15 mouse cellular contexts compared by ENCODE assay signal in genomic region chr8:122309272-122309671, GRCm38 (mm10). TPM values are rescaled to one million over a fixed set of nuclear protein-coding genes. Genes with fewer than 3 reads are reported as not detected.
A peak's percentile ranks its signal among the peaks of the same experiment; 100 is the strongest.
DNase-seq lines count a peak whose midpoint lies in the region; ATAC-seq and TF ChIP-seq lines count a peak whose summit lies in the region.
"Had no signal": no experiment of that assay in that cellular context is flagged by ENCODE, and none has a peak within 500 bp of the region (broad histone marks: within the 10 kb centered on the region; RNA-seq: fewer than 3 reads in every experiment).

No protein-coding gene starts in this region.

- peaks cover 19% of the 10 kb centered on the region; the same call in 1 of the 2 replicates for H3K36me3 ChIP-seq in hindbrain, embryonic 10.5 days
- H3K36me3 ChIP-seq in hindbrain, embryonic 11.5 days (ENCODE audit: control insufficient read depth, insufficient read depth, low read length): no peaks in the 10 kb centered on the region
- peaks cover 27 to 69% of the 10 kb centered on the region in 2 experiments for H3K36me3 ChIP-seq in MEL (ENCODE audit: control insufficient read depth in 1 of 2, insufficient read depth in 2 of 2, low read length in 2 of 2)
- H3K36me3 ChIP-seq in liver, embryonic 16.5 days (ENCODE audit: control insufficient read depth, insufficient read depth): peaks cover 52% of the 10 kb centered on the region

- TF ChIP-seq RAD21 in MEL (IDR thresholded peaks at IDR 0.05; ENCODE audit: low read depth, low read length): no peak

- H3K4me1 ChIP-seq in hindbrain, embryonic 10.5 days (replicated peaks): peaks cover 72% of the 10 kb centered on the region
- H3K4me1 ChIP-seq in hindbrain, embryonic 11.5 days (replicated peaks; ENCODE audit: control insufficient read depth, insufficient read depth, low read length): no peaks in the 10 kb centered on the region; the same call in 1 of the 2 replicates
- H3K4me1 ChIP-seq in MEL (ENCODE audit: control insufficient read depth in 1 of 2, insufficient read depth in 2 of 2, low read length in 2 of 2): peaks cover 34 to 72% of the 10 kb centered on the region in 2 experiments
- peaks cover 100% of the 10 kb centered on the region for H3K4me1 ChIP-seq in liver, embryonic 16.5 days (ENCODE audit: control insufficient read depth, low read depth, low read length)

- peak; percentile 100 for TF ChIP-seq EP300 in MEL (IDR thresholded peaks at IDR 0.05; ENCODE audit: low read depth in 1 of 2, low read length in 2 of 2)

- no peak for DNase-seq in hindbrain, embryonic 10.5 days (ENCODE audit: low spot score)
- no peak for DNase-seq in hindbrain, embryonic 11.5 days (ENCODE audit: low spot score)
- peak; percentile 87 for DNase-seq in MEL (ENCODE audit: low read depth, low spot score)
- no peak for DNase-seq in layer of hippocampus, adult 8-10 months (ENCODE audit: low spot score in 2 of 2)
- DNase-seq in layer of hippocampus, adult 18-20 months (ENCODE audit: low spot score in 2 of 2): no peak
- DNase-seq in adrenal gland, postnatal 4 days (ENCODE audit: low spot score in 2 of 2): no peak
- DNase-seq: embryo, embryonic 11 days; kidney, adult 18-20 months; lung, postnatal 10 days; thymus, adult 2 months had no signal

- peaks cover 11% of the 10 kb centered on the region; the same call in 1 of the 2 replicates for H3K79me2 ChIP-seq in MEL (ENCODE audit: control insufficient read depth, insufficient read depth, low read length, poor library complexity)

- no peaks in the 10 kb centered on the region for H3K27me3 ChIP-seq in hindbrain, embryonic 10.5 days (ENCODE audit: insufficient read depth, poor library complexity, severe bottlenecking)
- no peaks in the 10 kb centered on the region for H3K27me3 ChIP-seq in hindbrain, embryonic 11.5 days (ENCODE audit: control insufficient read depth, insufficient read depth, low read length)
- H3K27me3 ChIP-seq in MEL (ENCODE audit: control insufficient read depth in 1 of 2, insufficient read depth in 2 of 2, low read length in 2 of 2): no peaks in the 10 kb centered on the region
- no peaks in the 10 kb centered on the region for H3K27me3 ChIP-seq in liver, embryonic 16.5 days (ENCODE audit: control insufficient read depth, insufficient read depth, low read depth, low read length)

- H3K27ac ChIP-seq in hindbrain, embryonic 10.5 days: peak overlapping the region; percentile 62; the same call in 1 of the 2 replicates
- H3K27ac ChIP-seq in hindbrain, embryonic 11.5 days (ENCODE audit: low read depth, low read length): no peak overlapping the region
- peak overlapping the region; percentile 93 for H3K27ac ChIP-seq in MEL (ENCODE audit: control insufficient read depth, low read depth, low read length)
- H3K27ac ChIP-seq in liver, embryonic 16.5 days (ENCODE audit: low read length): peak overlapping the region; percentile 97

- no peak overlapping the region for H3K4me3 ChIP-seq in hindbrain, embryonic 10.5 days
- no peak overlapping the region for H3K4me3 ChIP-seq in hindbrain, embryonic 11.5 days (ENCODE audit: low read depth, low read length)
- no peak overlapping the region for H3K4me3 ChIP-seq in MEL (ENCODE audit: control insufficient read depth in 1 of 2, insufficient read depth in 1 of 2, low read depth in 2 of 2, low read length in 2 of 2)
- peak overlapping the region; percentile 45 for H3K4me3 ChIP-seq in liver, embryonic 16.5 days (ENCODE audit: low read depth, low read length)
- H3K4me3 ChIP-seq: myocyte had no signal

- TF ChIP-seq POLR2A in MEL (IDR thresholded peaks at IDR 0.05; ENCODE audit: control insufficient read depth in 1 of 2, insufficient read depth in 1 of 2, low read depth in 1 of 2, low read length in 2 of 2, poor library complexity in 1 of 2): peak in 1 of 2 experiments; percentile 28; a peak in 1 of 4 replicates

- ATAC-seq in hindbrain, embryonic 11.5 days (ENCODE audit: low FRiP score): no peak
- peak; percentile 72 for ATAC-seq in erythroblast, adult 5-6 weeks (replicated peaks; ENCODE audit: low FRiP score, poor library complexity, severe bottlenecking)
- ATAC-seq in liver, embryonic 16.5 days (ENCODE audit: low read depth): peak; percentile 88
- ATAC-seq: forebrain, embryonic 14.5 days had no signal

- H3K4me2 ChIP-seq in hindbrain, embryonic 11.5 days (replicated peaks; ENCODE audit: low read depth, low read length): no peak overlapping the region
- H3K4me2 ChIP-seq in liver, embryonic 16.5 days (ENCODE audit: low read depth, low read length): peak overlapping the region; percentile 71

- TF ChIP-seq CTCF in MEL (IDR thresholded peaks at IDR 0.05 in 2 of 3, conservative IDR thresholded peaks at IDR 0.05 in 1 of 3; ENCODE audit: control insufficient read depth in 1 of 3, insufficient read depth in 1 of 3, low read depth in 2 of 3, low read length in 3 of 3, poor library complexity in 1 of 3, severe bottlenecking in 1 of 3): no peak

- no peak overlapping the region for H3K9ac ChIP-seq in hindbrain, embryonic 11.5 days (ENCODE audit: low read depth, low read length)
- H3K9ac ChIP-seq in MEL (ENCODE audit: control insufficient read depth, low read depth, low read length, poor library complexity, severe bottlenecking): peak overlapping the region; percentile 57
- H3K9ac ChIP-seq in liver, embryonic 16.5 days (ENCODE audit: low read depth, low read length): peak overlapping the region; percentile 68

- 89% methylated on average over 12 of the region's 12 CpGs for WGBS in hindbrain, embryonic 10.5 days
- 88% methylated on average over 12 of the region's 12 CpGs for WGBS in hindbrain, embryonic 11.5 days
- 13% methylated on average over 12 of the region's 12 CpGs for WGBS in liver, embryonic 16.5 days (ENCODE audit: insufficient replicate concordance)

- H3K9me3 ChIP-seq in hindbrain, embryonic 10.5 days: no peaks in the 10 kb centered on the region
- H3K9me3 ChIP-seq in hindbrain, embryonic 11.5 days (ENCODE audit: control insufficient read depth, low read length): no peaks in the 10 kb centered on the region
- no peaks in the 10 kb centered on the region for H3K9me3 ChIP-seq in MEL (replicated peaks; ENCODE audit: insufficient read depth, low read length)
- H3K9me3 ChIP-seq in liver, embryonic 16.5 days (replicated peaks; ENCODE audit: control insufficient read depth, low read length): no peaks in the 10 kb centered on the region

TF ChIP-seq in MEL, 35 proteins besides CTCF, POLR2A, EP300 and RAD21 (continues in another document):
- TF ChIP-seq KAT2A (conservative IDR thresholded peaks at IDR 0.05; ENCODE audit: low read depth, low read length) (no peak), MEF2A (IDR thresholded peaks at IDR 0.05; ENCODE audit: extremely low read depth, insufficient replicate concordance, low read depth, low read length, poor library complexity, severe bottlenecking) (peak; percentile 84), CHD2 (IDR thresholded peaks at IDR 0.05; ENCODE audit: low read length) (peak; percentile 61), USF1 (IDR thresholded peaks at IDR 0.05; ENCODE audit: low read depth, low read length) (no peak), MYC (IDR thresholded peaks at IDR 0.05; ENCODE audit: low read depth, low read length) (no peak), MAFK (IDR thresholded peaks at IDR 0.05; ENCODE audit: borderline replicate concordance, low read depth, low read length) (peak; percentile 85; the same call in 1 of the 2 replicates), POLR2AphosphoS5 (IDR thresholded peaks at IDR 0.05; ENCODE audit: borderline replicate concordance, low read depth, low read length) (no peak), GATA1 (IDR thresholded peaks at IDR 0.05; ENCODE audit: low read depth, low read length) (peak; percentile 99), ZNF384 (IDR thresholded peaks at IDR 0.05; ENCODE audit: low read depth, low read length) (no peak; the same call in 1 of the 2 replicates), POLR2AphosphoS2 (IDR thresholded peaks at IDR 0.05; ENCODE audit: low read length) (peak; percentile 70), BHLHE40 (IDR thresholded peaks at IDR 0.05; ENCODE audit: borderline replicate concordance, low read depth, low read length) (peak; percentile 80), ELF1 (IDR thresholded peaks at IDR 0.05; ENCODE audit: low read depth, low read length) (0 out of 2 replicates have a peak, but pooled peaks have one; percentile 35), TBP (IDR thresholded peaks at IDR 0.05; ENCODE audit: low read depth, low read length) (peak; percentile 94), NELFE (IDR thresholded peaks at IDR 0.05; ENCODE audit: low read depth, low read length) (no peak), ZC3H11A (IDR thresholded peaks at IDR 0.05; ENCODE audit: low read depth, low read length) (no peak), SMC3 (IDR thresholded peaks at IDR 0.05; ENCODE audit: low read depth, low read length) (no peak)

RNA-seq across cellular contexts. Expression of gene Zfpm1, which starts 27.3 kb away (rescaled TPM):
- polyA plus RNA-seq in hindbrain, embryonic 10.5 days (2016; fragmentation: Nextera tagmentation; extraction: Ambion mirVana): 1.6 and 2.4 TPM in 2 replicates
- polyA plus RNA-seq in hindbrain, embryonic 11.5 days (2014; fragmentation: Nextera tagmentation; extraction: Ambion mirVana): 1.6 and 1.9 TPM in 2 replicates
- 104 and 133 TPM in 2 replicates for total RNA-seq in MEL (2012; rRNA removed)
- 100 to 1,000 TPM; 260 to 343 TPM for polyA plus RNA-seq in MEL (2012; ENCODE audit: insufficient read depth in 1 of 2, insufficient read length in 2 of 2, low read depth in 1 of 2, low replicate concordance in 2 of 2, missing spikeins in 1 of 2)
- 54.2 and 55.4 TPM in 2 replicates for total RNA-seq in erythroblast, adult 5-6 weeks (2015; ENCODE audit: low replicate concordance)
- 196 and 459 TPM in 2 replicates for total RNA-seq in erythroblast, adult 5-6 weeks (2017; ENCODE audit: low replicate concordance)
- 6.8 and 8.1 TPM in 2 replicates for polyA plus RNA-seq in liver, embryonic 16.5 days (2015; fragmentation: Nextera tagmentation; extraction: Ambion mirVana)
- 10 to 100 TPM; 37.3 to 45.5 (median 41.5) TPM for total RNA-seq in layer of hippocampus, adult 8-10 months (2022)
- total RNA-seq in layer of hippocampus, adult 18-20 months (2021): 10 to 100 TPM; 43.7 to 52.2 TPM
- 10 to 100 TPM; 32.9 to 42.5 TPM for total RNA-seq in adrenal gland, postnatal 4 days (2021)

RNA-seq across cellular contexts. Expression of gene Trhr2, which starts 51.3 kb away (rescaled TPM):
- not detected in 2 replicates for polyA plus RNA-seq in hindbrain, embryonic 10.5 days (2016; fragmentation: Nextera tagmentation; extraction: Ambion mirVana)
- 0.11 and 0.25 TPM in 2 replicates for polyA plus RNA-seq in hindbrain, embryonic 11.5 days (2014; fragmentation: Nextera tagmentation; extraction: Ambion mirVana)
- total RNA-seq in MEL (2012; rRNA removed): 0.12 TPM in 1 of 2 replicates, not detected in the other
- under 1 TPM in 1 of 2 experiments, not detected in 1; 0.07 TPM for polyA plus RNA-seq in MEL (2012; ENCODE audit: insufficient read depth in 1 of 2, insufficient read length in 2 of 2, low read depth in 1 of 2, low replicate concordance in 2 of 2, missing spikeins in 1 of 2)
- total RNA-seq in erythroblast, adult 5-6 weeks (2015; ENCODE audit: low replicate concordance): not detected in 2 replicates
- not detected in 2 replicates for total RNA-seq in erythroblast, adult 5-6 weeks (2017; ENCODE audit: low replicate concordance)
- not detected in 2 replicates for polyA plus RNA-seq in liver, embryonic 16.5 days (2015; fragmentation: Nextera tagmentation; extraction: Ambion mirVana)
- total RNA-seq in layer of hippocampus, adult 8-10 months (2022): 1 to 10 TPM in 3 of 4 experiments, under 1 TPM in 1; 0.31 to 1.8 (median 1.4) TPM
- 1 to 10 TPM in 1 of 2 experiments, under 1 TPM in 1; 0.41 to 1.3 TPM for total RNA-seq in layer of hippocampus, adult 18-20 months (2021)
- not detected for total RNA-seq in adrenal gland, postnatal 4 days (2021)
- polyA plus RNA-seq: forebrain, embryonic 14.5 days; gonadal fat pad, adult 2 months; myocyte had no signal
